Mouse (Mus musculus): ENCODE data around the gene Pik3r1.

Pik3r1 gene

GRCm38 (mm10) chr13:101767809-101768629 lies at the start of gene Pik3r1:
Gene Pik3r1, minus strand, starts transcription at chr13:101768217.
- DNase-seq = peak; percentile 100

- no peak for DNase-seq
Measured at GRCm38 (mm10) chr13:101813267-101813900, 45.4 kb upstream of the Pik3r1 start.

- no peak for DNase-seq
Measured at GRCm38 (mm10) chr13:101812341-101812740, 44.3 kb upstream of the Pik3r1 start.

- DNase-seq = no peak
Measured at GRCm38 (mm10) chr13:101811882-101812281, 43.9 kb upstream of the Pik3r1 start.

GRCm38 (mm10) chr13:101810667-101811066 lies 42.6 kb upstream of the Pik3r1 start:
- no peak for DNase-seq

GRCm38 (mm10) chr13:101809796-101810195 lies 41.8 kb upstream of the Pik3r1 start:
- DNase-seq = no peak

GRCm38 (mm10) chr13:101805559-101806091 lies 37.6 kb upstream of the Pik3r1 start:
- DNase-seq = no peak

GRCm38 (mm10) chr13:101801372-101802186 lies 33.6 kb upstream of the Pik3r1 start:
- DNase-seq = peak; percentile 75

GRCm38 (mm10) chr13:101800833-101801371 lies 32.9 kb upstream of the Pik3r1 start:
- DNase-seq = no peak

- DNase-seq = no peak
Measured at GRCm38 (mm10) chr13:101800021-101800596, 32.1 kb upstream of the Pik3r1 start.

- no peak for DNase-seq
Measured at GRCm38 (mm10) chr13:101799318-101799717, 31.3 kb upstream of the Pik3r1 start.

GRCm38 (mm10) chr13:101798522-101798921 lies 30.5 kb upstream of the Pik3r1 start:
- no peak for DNase-seq

GRCm38 (mm10) chr13:101796983-101797382 lies 29.0 kb upstream of the Pik3r1 start:
- DNase-seq = no peak

- DNase-seq = no peak
Measured at GRCm38 (mm10) chr13:101785705-101786104, 17.7 kb upstream of the Pik3r1 start.

- no peak for DNase-seq
Measured at GRCm38 (mm10) chr13:101784651-101785289, 16.8 kb upstream of the Pik3r1 start.

- no peak for DNase-seq
Measured at GRCm38 (mm10) chr13:101779011-101779410, 11.0 kb upstream of the Pik3r1 start.

- DNase-seq = no peak
Measured at GRCm38 (mm10) chr13:101777851-101778250, 9.8 kb upstream of the Pik3r1 start.

- DNase-seq = no peak
Measured at GRCm38 (mm10) chr13:101771071-101771470, 3.1 kb upstream of the Pik3r1 start.

- DNase-seq = no peak
Measured at GRCm38 (mm10) chr13:101769955-101770354, 1.9 kb upstream of the Pik3r1 start.

- peak; percentile 60 for DNase-seq
Measured at GRCm38 (mm10) chr13:101768630-101768991, 594 bp upstream of the Pik3r1 start.

- peak; percentile 83 for DNase-seq
Measured at GRCm38 (mm10) chr13:101767013-101767808, 806 bp downstream of the Pik3r1 start.

All from thymus, postnatal 4 days (tissue).